ENCODE assay signal across 30 mouse cellular contexts in genomic region chr19:29946423-29946716, GRCm38 (mm10). TPM values are rescaled to one million over a fixed set of nuclear protein-coding genes. Genes with fewer than 3 reads are reported as not detected.
A peak's percentile ranks its signal among the peaks of the same experiment; 100 is the strongest.
DNase-seq lines count a peak whose midpoint lies in the region; ATAC-seq and TF ChIP-seq lines count a peak whose summit lies in the region.
"Had no signal": no experiment of that assay in that cellular context is flagged by ENCODE, and none has a peak within 500 bp of the region (broad histone marks: within the 10 kb centered on the region; RNA-seq: fewer than 3 reads in every experiment).

No protein-coding gene starts in this region.

- no peak for DNase-seq in gastrocnemius, adult 2 months
- no peak for DNase-seq in gastrocnemius, postnatal 10 days
- peak; percentile 54 for DNase-seq in kidney, postnatal 0 days (ENCODE audit: low spot score)
- no peak for DNase-seq in midbrain, embryonic 10.5 days (ENCODE audit: low spot score)
- DNase-seq in lung, postnatal 0 days (ENCODE audit: low spot score) = no peak
- DNase-seq: adrenal gland, postnatal 25 days; cerebellum, adult 9-10 months; gastrocnemius, postnatal 14 days; heart, postnatal 14 days; kidney, postnatal 25 days; lung, embryonic 14.5 days; lung, postnatal 36 days; thymus, postnatal 25 days had no signal

- H3K27me3 ChIP-seq in kidney, postnatal 0 days (ENCODE audit: insufficient read depth, low read length) = no peaks in the 10 kb centered on the region
- no peaks in the 10 kb centered on the region for H3K27me3 ChIP-seq in kidney, embryonic 14.5 days (ENCODE audit: control insufficient read depth, insufficient read depth, low read length)
- H3K27me3 ChIP-seq in midbrain, embryonic 10.5 days (ENCODE audit: low read depth, poor library complexity, severe bottlenecking) = no peaks in the 10 kb centered on the region
- H3K27me3 ChIP-seq in midbrain, embryonic 16.5 days (ENCODE audit: control insufficient read depth, insufficient read depth, low read depth, low read length) = no peaks in the 10 kb centered on the region
- no peaks in the 10 kb centered on the region for H3K27me3 ChIP-seq in intestine, embryonic 16.5 days (replicated peaks; ENCODE audit: control insufficient read depth, insufficient read depth, low read length)
- H3K27me3 ChIP-seq in lung, postnatal 0 days (replicated peaks; ENCODE audit: insufficient read depth, low read length) = no peaks in the 10 kb centered on the region
- H3K27me3 ChIP-seq: embryonic facial prominence, embryonic 15.5 days; heart, embryonic 12.5 days; limb, embryonic 15.5 days; megakaryocyte, embryonic 14.5 days; neural tube, embryonic 13.5 days; stomach, embryonic 15.5 days had no signal

- H3K36me3 ChIP-seq in kidney, postnatal 0 days (ENCODE audit: insufficient read depth, low read length) = no peaks in the 10 kb centered on the region
- H3K36me3 ChIP-seq in kidney, embryonic 14.5 days (ENCODE audit: control insufficient read depth, insufficient read depth, low read length) = no peaks in the 10 kb centered on the region
- no peaks in the 10 kb centered on the region for H3K36me3 ChIP-seq in midbrain, embryonic 10.5 days
- no peaks in the 10 kb centered on the region for H3K36me3 ChIP-seq in midbrain, embryonic 16.5 days (ENCODE audit: control insufficient read depth, insufficient read depth, low read length)
- no peaks in the 10 kb centered on the region for H3K36me3 ChIP-seq in intestine, embryonic 16.5 days (ENCODE audit: control insufficient read depth, insufficient read depth, low read length)
- no peaks in the 10 kb centered on the region for H3K36me3 ChIP-seq in lung, postnatal 0 days (ENCODE audit: insufficient read depth, low read length)
- H3K36me3 ChIP-seq: embryonic facial prominence, embryonic 15.5 days; heart, embryonic 12.5 days; limb, embryonic 15.5 days; neural tube, embryonic 13.5 days; stomach, embryonic 15.5 days had no signal

- peaks cover 3% of the 10 kb centered on the region; the same call in 1 of the 2 replicates for H3K4me1 ChIP-seq in kidney, postnatal 0 days (replicated peaks; ENCODE audit: insufficient read depth, low read length)
- H3K4me1 ChIP-seq in kidney, embryonic 14.5 days (ENCODE audit: control insufficient read depth, insufficient read depth, low read length) = peaks cover 9% of the 10 kb centered on the region
- peaks cover 37% of the 10 kb centered on the region for H3K4me1 ChIP-seq in midbrain, embryonic 10.5 days
- peaks cover 5% of the 10 kb centered on the region for H3K4me1 ChIP-seq in midbrain, embryonic 16.5 days (ENCODE audit: control insufficient read depth, insufficient read depth, low read length)
- peaks cover 10% of the 10 kb centered on the region for H3K4me1 ChIP-seq in intestine, embryonic 16.5 days (ENCODE audit: control insufficient read depth, insufficient read depth, low read length)
- no peaks in the 10 kb centered on the region for H3K4me1 ChIP-seq in lung, postnatal 0 days (ENCODE audit: insufficient read depth, low read depth, low read length)

- H3K27ac ChIP-seq in gastrocnemius, adult 2 months = peak overlapping the region; percentile 56
- peak overlapping the region; percentile 19; the same call in 1 of the 2 replicates for H3K27ac ChIP-seq in kidney, postnatal 0 days
- H3K27ac ChIP-seq in kidney, embryonic 14.5 days (ENCODE audit: low read depth, low read length) = no peak overlapping the region; the same call in 1 of the 2 replicates
- peak overlapping the region; percentile 38; the same call in 1 of the 2 replicates for H3K27ac ChIP-seq in midbrain, embryonic 10.5 days (replicated peaks)
- no peak overlapping the region for H3K27ac ChIP-seq in midbrain, embryonic 16.5 days (ENCODE audit: low read length)
- peak overlapping the region; percentile 62 for H3K27ac ChIP-seq in intestine, embryonic 16.5 days (ENCODE audit: low read length)
- no peak overlapping the region for H3K27ac ChIP-seq in lung, postnatal 0 days (ENCODE audit: low read length)
- H3K27ac ChIP-seq: embryonic facial prominence, embryonic 15.5 days; hindbrain, postnatal 0 days; limb, embryonic 15.5 days; neural tube, embryonic 13.5 days; stomach, embryonic 15.5 days had no signal

- intact Hi-C loops in gastrocnemius, adult 2 months (cut with DNase I) = loop anchor here (5.0 kb wide), 1 partner anchor 36 kb away; no protein-coding TSS in a partner anchor

- no peak for TF ChIP-seq CTCF in gastrocnemius, adult 2 months (IDR thresholded peaks at IDR 0.05)
- no peak for TF ChIP-seq CTCF in kidney, postnatal 0 days (IDR thresholded peaks at IDR 0.05; ENCODE audit: low read depth)
- no peak for TF ChIP-seq CTCF in lung, postnatal 0 days (IDR thresholded peaks at IDR 0.05)

- TF ChIP-seq EP300 in lung, postnatal 0 days (IDR thresholded peaks at IDR 0.05) = no peak

- ATAC-seq in kidney, postnatal 0 days (replicated peaks; ENCODE audit: low FRiP score, low read depth) = no peak
- ATAC-seq in kidney, embryonic 14.5 days (ENCODE audit: low FRiP score, low TSS enrichment) = no peak
- ATAC-seq in midbrain, embryonic 16.5 days = no peak
- ATAC-seq in intestine, embryonic 16.5 days = 0 out of 2 replicates have a peak, but pooled peaks have one; percentile 31
- no peak for ATAC-seq in lung, postnatal 0 days
- ATAC-seq: forebrain, embryonic 14.5 days; hindbrain, postnatal 0 days had no signal

- no peak overlapping the region for H3K9ac ChIP-seq in kidney, postnatal 0 days (ENCODE audit: low read depth, low read length)
- H3K9ac ChIP-seq in kidney, embryonic 14.5 days (ENCODE audit: low read depth, low read length) = no peak overlapping the region
- H3K9ac ChIP-seq in midbrain, embryonic 16.5 days (ENCODE audit: low read depth, low read length) = no peak overlapping the region
- no peak overlapping the region for H3K9ac ChIP-seq in intestine, embryonic 16.5 days (ENCODE audit: low read depth, low read length)
- H3K9ac ChIP-seq in lung, postnatal 0 days (replicated peaks; ENCODE audit: low read depth) = no peak overlapping the region
- H3K9ac ChIP-seq: embryonic facial prominence, embryonic 15.5 days; heart, embryonic 12.5 days; limb, embryonic 15.5 days; lung, embryonic 14.5 days; neural tube, embryonic 13.5 days; stomach, embryonic 15.5 days had no signal

- no peaks in the 10 kb centered on the region for H3K9me3 ChIP-seq in kidney, postnatal 0 days (replicated peaks; ENCODE audit: low read length)
- H3K9me3 ChIP-seq in kidney, embryonic 14.5 days (ENCODE audit: control insufficient read depth, low read length) = no peaks in the 10 kb centered on the region
- no peaks in the 10 kb centered on the region for H3K9me3 ChIP-seq in midbrain, embryonic 10.5 days (replicated peaks)
- H3K9me3 ChIP-seq in midbrain, embryonic 16.5 days (replicated peaks; ENCODE audit: control insufficient read depth, low read length, poor library complexity, severe bottlenecking) = no peaks in the 10 kb centered on the region
- H3K9me3 ChIP-seq in intestine, embryonic 16.5 days (ENCODE audit: control insufficient read depth, low read length) = no peaks in the 10 kb centered on the region
- H3K9me3 ChIP-seq in lung, postnatal 0 days (ENCODE audit: low read length) = no peaks in the 10 kb centered on the region
- H3K9me3 ChIP-seq: embryonic facial prominence, embryonic 15.5 days; heart, embryonic 12.5 days; limb, embryonic 15.5 days; megakaryocyte, embryonic 14.5 days; neural tube, embryonic 13.5 days; stomach, embryonic 15.5 days had no signal

- no peak overlapping the region for H3K4me3 ChIP-seq in gastrocnemius, adult 2 months
- H3K4me3 ChIP-seq in kidney, postnatal 0 days (replicated peaks; ENCODE audit: low read depth, low read length) = no peak overlapping the region
- no peak overlapping the region for H3K4me3 ChIP-seq in kidney, embryonic 14.5 days (ENCODE audit: low read length)
- H3K4me3 ChIP-seq in midbrain, embryonic 10.5 days = no peak overlapping the region
- no peak overlapping the region for H3K4me3 ChIP-seq in midbrain, embryonic 16.5 days (ENCODE audit: low read depth, low read length)
- H3K4me3 ChIP-seq in intestine, embryonic 16.5 days (ENCODE audit: low read length) = no peak overlapping the region
- H3K4me3 ChIP-seq in lung, postnatal 0 days (ENCODE audit: low read depth, low read length) = no peak overlapping the region
- H3K4me3 ChIP-seq: embryonic facial prominence, embryonic 15.5 days; heart, embryonic 12.5 days; left cerebral cortex, adult 2 months; limb, embryonic 15.5 days; neural tube, embryonic 13.5 days; stomach, embryonic 15.5 days had no signal

- H3K4me2 ChIP-seq in kidney, postnatal 0 days (ENCODE audit: low read length) = no peak overlapping the region
- H3K4me2 ChIP-seq in kidney, embryonic 14.5 days (replicated peaks; ENCODE audit: low read depth, low read length) = no peak overlapping the region
- no peak overlapping the region for H3K4me2 ChIP-seq in midbrain, embryonic 16.5 days (ENCODE audit: low read length)
- peak overlapping the region; percentile 32; the same call in 1 of the 2 replicates for H3K4me2 ChIP-seq in intestine, embryonic 16.5 days (ENCODE audit: low read depth, low read length)
- no peak overlapping the region for H3K4me2 ChIP-seq in lung, postnatal 0 days (replicated peaks; ENCODE audit: low read depth, low read length)
- H3K4me2 ChIP-seq: embryonic facial prominence, embryonic 15.5 days; limb, embryonic 15.5 days; lung, embryonic 14.5 days; neural tube, embryonic 13.5 days; stomach, embryonic 15.5 days had no signal

RNA-seq across cellular contexts. Expression of gene Il33, which starts 21.5 kb away (rescaled TPM):
- total RNA-seq in gastrocnemius, adult 2 months (2021) = 1 to 10 TPM; 5.7 to 5.9 TPM
- total RNA-seq in gastrocnemius, postnatal 10 days (2021) = 1 to 10 TPM; 6.8 to 7.1 TPM
- polyA plus RNA-seq in kidney, postnatal 0 days (2015; fragmentation: Nextera tagmentation; extraction: Ambion mirVana) = 61.8 and 63.7 TPM in 2 replicates
- 28.0 and 28.3 TPM in 2 replicates for polyA plus RNA-seq in kidney, embryonic 14.5 days (2014; fragmentation: Nextera tagmentation; extraction: Ambion mirVana)
- polyA plus RNA-seq in midbrain, embryonic 10.5 days (2016; fragmentation: Nextera tagmentation; extraction: Ambion mirVana) = 0.60 TPM in 2 replicates
- polyA plus RNA-seq in midbrain, embryonic 16.5 days (2015; fragmentation: Nextera tagmentation; extraction: Ambion mirVana) = 0.97 and 2.8 TPM in 2 replicates
- 15.9 and 17.4 TPM in 2 replicates for polyA plus RNA-seq in intestine, embryonic 16.5 days (2015; fragmentation: Nextera tagmentation; extraction: Ambion mirVana)
- polyA plus RNA-seq in lung, postnatal 0 days (2015; fragmentation: Nextera tagmentation; extraction: Ambion mirVana) = 56.1 and 148 TPM in 2 replicates
- total RNA-seq: common myeloid progenitor, adult 5-6 weeks had no signal

RNA-seq across cellular contexts. Expression of gene Trpd52l3, which starts 57.2 kb away (rescaled TPM):
- not detected for total RNA-seq in gastrocnemius, adult 2 months (2021)
- total RNA-seq in gastrocnemius, postnatal 10 days (2021) = not detected
- not detected in 2 replicates for polyA plus RNA-seq in kidney, postnatal 0 days (2015; fragmentation: Nextera tagmentation; extraction: Ambion mirVana)
- not detected in 2 replicates for polyA plus RNA-seq in kidney, embryonic 14.5 days (2014; fragmentation: Nextera tagmentation; extraction: Ambion mirVana)
- polyA plus RNA-seq in midbrain, embryonic 10.5 days (2016; fragmentation: Nextera tagmentation; extraction: Ambion mirVana) = not detected in 2 replicates
- not detected in 2 replicates for polyA plus RNA-seq in midbrain, embryonic 16.5 days (2015; fragmentation: Nextera tagmentation; extraction: Ambion mirVana)
- not detected in 2 replicates for polyA plus RNA-seq in intestine, embryonic 16.5 days (2015; fragmentation: Nextera tagmentation; extraction: Ambion mirVana)
- polyA plus RNA-seq in lung, postnatal 0 days (2015; fragmentation: Nextera tagmentation; extraction: Ambion mirVana) = not detected in 2 replicates
- total RNA-seq: adrenal gland, postnatal 25 days; common myeloid progenitor, adult 5-6 weeks; gastrocnemius, postnatal 14 days; heart, postnatal 14 days; hindbrain, postnatal 0 days; layer of hippocampus, postnatal 10 days; left cerebral cortex, adult 2 months; left cerebral cortex, postnatal 36 days had no signal
- polyA plus RNA-seq: brain, embryonic 14.5 days; embryonic facial prominence, embryonic 15.5 days; forebrain, embryonic 14.5 days; heart, embryonic 12.5 days; hindbrain, embryonic 11.5 days; hindbrain, postnatal 0 days; limb, embryonic 15.5 days; lung, embryonic 14.5 days; neural tube, embryonic 13.5 days; stomach, embryonic 15.5 days had no signal

Comparison
In these comparisons a context has a peak if more than half of its experiments do, and no peak if none do; other contexts are left out.
1. H3K27ac ChIP-seq: peak in gastrocnemius, adult 2 months (single experiment), kidney, postnatal 0 days (single experiment), midbrain, embryonic 10.5 days (single experiment) and intestine, embryonic 16.5 days (single experiment); none in kidney, embryonic 14.5 days (single experiment), midbrain, embryonic 16.5 days (single experiment) and lung, postnatal 0 days (single experiment).